Comparison of ENCODE assay signal across 27 mouse cellular contexts in the genomic region with DNA sequence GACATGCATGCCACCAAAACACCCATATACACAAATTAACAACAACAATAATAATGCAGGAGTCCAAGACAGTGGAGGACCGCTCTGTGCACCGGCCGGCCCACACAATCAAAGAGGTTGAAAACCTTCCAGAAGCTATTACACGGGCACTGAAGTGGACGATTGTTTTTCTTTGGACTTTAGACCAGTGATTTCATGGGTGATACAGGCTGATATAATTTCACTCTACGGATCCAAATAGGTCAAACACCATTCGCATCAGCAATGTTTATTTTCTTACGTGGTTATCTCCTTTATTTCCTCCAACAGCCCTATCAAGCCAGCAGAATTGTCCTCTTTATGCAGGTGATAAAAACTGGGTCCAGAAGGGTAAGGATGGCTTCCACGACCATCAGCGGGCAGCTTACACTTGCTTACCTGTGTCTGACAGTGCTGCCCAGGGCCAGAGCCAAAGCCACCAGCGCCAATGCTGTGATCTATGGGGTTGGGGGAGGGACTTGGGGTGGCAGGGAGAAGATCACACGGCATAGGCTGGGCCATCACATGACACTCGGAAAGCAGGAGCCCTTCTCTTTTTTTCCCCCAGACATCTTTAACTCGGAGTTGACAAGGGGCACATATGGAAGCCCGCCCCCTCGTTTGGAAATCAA.
"Had no signal": no experiment of that assay in that cellular context is flagged by ENCODE, and none has a peak within 500 bp of the region (broad histone marks: within the 10 kb centered on the region; RNA-seq: fewer than 3 reads in every experiment).

No protein-coding gene starts in this region.

- ATAC-seq: forebrain, postnatal 0 days; hindbrain, embryonic 16.5 days; inflammation-experienced regulatory T-cells, adult 6 months had no signal

- H3K4me3 ChIP-seq: heart, adult 2 months; heart, embryonic 13.5 days; heart, embryonic 15.5 days; hindbrain, embryonic 12.5 days; kidney, embryonic 15.5 days; layer of hippocampus, adult 2 months; left cerebral cortex, adult 2 months; limb, embryonic 10.5 days; limb, embryonic 12.5 days; liver, embryonic 13.5 days; liver, embryonic 15.5 days had no signal

- H3K4me2 ChIP-seq: heart, embryonic 11.5 days; heart, embryonic 13.5 days; heart, embryonic 15.5 days; hindbrain, embryonic 12.5 days; hindbrain, embryonic 14.5 days; kidney, embryonic 15.5 days; limb, embryonic 12.5 days; liver, embryonic 11.5 days; liver, embryonic 13.5 days; liver, embryonic 15.5 days had no signal

- DNase-seq: forebrain, postnatal 0 days; gastrocnemius, postnatal 14 days; gastrocnemius, postnatal 36 days; heart, adult 11 months; heart, adult 2 months; heart, postnatal 14 days; heart, postnatal 36 days; kidney, adult 11 months; kidney, adult 2 months; kidney, adult 9 months; kidney, postnatal 10 days; kidney, postnatal 25 days; liver, embryonic 13.5 days had no signal

- H3K9ac ChIP-seq: forebrain, postnatal 0 days; heart, embryonic 13.5 days; heart, embryonic 15.5 days; hindbrain, embryonic 12.5 days; hindbrain, embryonic 14.5 days; kidney, embryonic 15.5 days; limb, embryonic 12.5 days; liver, embryonic 13.5 days; liver, embryonic 15.5 days had no signal

- H3K4me1 ChIP-seq: heart, embryonic 13.5 days; heart, embryonic 15.5 days; hindbrain, embryonic 12.5 days; kidney, embryonic 15.5 days; limb, embryonic 12.5 days; liver, embryonic 13.5 days; liver, embryonic 15.5 days had no signal

- H3K27me3 ChIP-seq: heart, embryonic 13.5 days; heart, embryonic 15.5 days; hindbrain, embryonic 12.5 days; kidney, embryonic 15.5 days; liver, embryonic 13.5 days; liver, embryonic 15.5 days had no signal

- H3K36me3 ChIP-seq: heart, embryonic 13.5 days; heart, embryonic 15.5 days; hindbrain, embryonic 12.5 days; kidney, embryonic 15.5 days; limb, embryonic 10.5 days; limb, embryonic 12.5 days; liver, embryonic 13.5 days; liver, embryonic 15.5 days had no signal

- H3K9me3 ChIP-seq: heart, embryonic 13.5 days; heart, embryonic 15.5 days; hindbrain, embryonic 12.5 days; kidney, embryonic 15.5 days; limb, embryonic 10.5 days; limb, embryonic 12.5 days; liver, embryonic 13.5 days; liver, embryonic 15.5 days had no signal

- H3K27ac ChIP-seq: heart, adult 2 months; heart, embryonic 13.5 days; heart, embryonic 15.5 days; hindbrain, embryonic 12.5 days; hindbrain, embryonic 14.5 days; kidney, embryonic 15.5 days; layer of hippocampus, adult 2 months; left cerebral cortex, adult 2 months; limb, embryonic 10.5 days; limb, embryonic 12.5 days; liver, embryonic 13.5 days; liver, embryonic 15.5 days had no signal
